Mouse (Mus musculus) hindbrain, embryonic 12.5 days (tissue): Measurements from ENCODE around the gene Trib2. TPM values are rescaled to one million over a fixed set of nuclear protein-coding genes. Genes with fewer than 3 reads are reported as not detected.

ENCODE experiments used
- ATAC-seq: fragments of 200-750 bp; cut with Nextera tagmentation; 2 replicates; pipeline ENCODE4 v1.8.0; 2017; ENCODE audit warnings: moderate TSS enrichment; ENCODE audit not compliant: low FRiP score
- H3K27ac ChIP-seq: fragments of 300-500 bp; sonication (generic); 2 replicates; pipeline ENCODE4 v1.5.1; 2016; ENCODE audit warnings: mild to moderate bottlenecking
- H3K27me3 ChIP-seq: fragments of 300-500 bp; sonication (generic); 2 replicates; pipeline ENCODE4 v1.6.1; 2016; ENCODE audit warnings: mild to moderate bottlenecking
- H3K36me3 ChIP-seq: fragments of 300-500 bp; sonication (generic); 2 replicates; pipeline ENCODE4 v1.6.1; 2016; ENCODE audit warnings: mild to moderate bottlenecking
- H3K4me1 ChIP-seq: fragments of 300-500 bp; sonication (generic); 2 replicates; pipeline ENCODE4 v1.6.1; 2016
- H3K4me2 ChIP-seq: fragments of 300-500 bp; sonication (generic); replicated peaks from 2 replicates; pipeline ENCODE4 v1.6.1; 2016; ENCODE audit warnings: mild to moderate bottlenecking
- H3K4me3 ChIP-seq: fragments of 300-500 bp; sonication (generic); 2 replicates; pipeline ENCODE4 v1.5.1; 2016; ENCODE audit warnings: mild to moderate bottlenecking
- H3K9ac ChIP-seq: fragments of 300-500 bp; sonication (generic); 2 replicates; pipeline ENCODE4 v1.6.1; 2016; ENCODE audit warnings: mild to moderate bottlenecking, moderate library complexity
- H3K9me3 ChIP-seq: fragments of 300-500 bp; sonication (generic); replicated peaks from 2 replicates; pipeline ENCODE4 v1.6.1; 2016; ENCODE audit warnings: mild to moderate bottlenecking
- WGBS: fragments of 180-500 bp; shearing (Covaris S2); methylation state at CpG from one replicate; pipeline ENCODE4 v1.1.7; 2016; 5-methylcytosine and 5-hydroxymethylcytosine counted together
- polyA plus RNA-seq: library from polyadenylated mRNA; unstranded; fragments of >200 nt; fragmentation: Nextera tagmentation; extraction: Ambion mirVana; gene quantifications from 2 replicates; pipeline ENCODE4 v1.2.1, GENCODE M21; 2016

Trib2 gene
- polyA plus RNA-seq, 1 experiment from 2014 or later, result 107 TPM

- no peak overlapping the region for H3K4me2 ChIP-seq
- no peak for ATAC-seq
Measured at GRCm38 (mm10) chr12:15831941-15832673, 15.4 kb upstream of the Trib2 start.

GRCm38 (mm10) chr12:15830750-15831149, 14.0 kb upstream of the Trib2 start:
- WGBS, result 83% methylated on average over 3 of the region's 3 CpGs
- Histone ChIP-seq H3K9me3 (no peaks in the 10 kb centered on the region), H3K27ac (no peak overlapping the region), H3K4me1 (no peaks in the 10 kb centered on the region), H3K9ac (no peak overlapping the region), H3K36me3 (no peaks in the 10 kb centered on the region), H3K4me3 (no peak overlapping the region), H3K27me3 (no peaks in the 10 kb centered on the region), H3K4me2 (no peak overlapping the region)
- no peak for ATAC-seq

More at GRCm38 (mm10) chr12:15831941-15832673, 15.4 kb upstream of the Trib2 start:
- no peak overlapping the region for H3K9ac ChIP-seq
- H3K36me3 ChIP-seq, result no peaks in the 10 kb centered on the region
- no peaks in the 10 kb centered on the region for H3K27me3 ChIP-seq
- H3K4me1 ChIP-seq, result no peaks in the 10 kb centered on the region
- H3K27ac ChIP-seq, result no peak overlapping the region
- H3K4me3 ChIP-seq, result no peak overlapping the region
- 93% methylated on average over 3 of the region's 3 CpGs for whole genome bisulfite sequencing
- H3K9me3 ChIP-seq, result no peaks in the 10 kb centered on the region

- H3K36me3 ChIP-seq, result no peaks in the 10 kb centered on the region
- no peak for ATAC-seq
- 80% methylated on average over 2 of the region's 2 CpGs for WGBS
Measured at GRCm38 (mm10) chr12:15828815-15829398, 12.2 kb upstream of the Trib2 start.

GRCm38 (mm10) chr12:15821019-15821418, 4.3 kb upstream of the Trib2 start:
- H3K9ac ChIP-seq, result no peak overlapping the region
- no peak for ATAC-seq
- no peaks in the 10 kb centered on the region for H3K36me3 ChIP-seq
- H3K27ac ChIP-seq, result no peak overlapping the region
- no peaks in the 10 kb centered on the region for H3K27me3 ChIP-seq
- no peaks in the 10 kb centered on the region for H3K9me3 ChIP-seq
- no peak overlapping the region for H3K4me3 ChIP-seq
- peaks cover 8% of the 10 kb centered on the region; the same call in 1 of the 2 replicates for H3K4me1 ChIP-seq
- H3K4me2 ChIP-seq, result no peak overlapping the region

More at GRCm38 (mm10) chr12:15828815-15829398, 12.2 kb upstream of the Trib2 start:
- Histone ChIP-seq H3K9ac (no peak overlapping the region), H3K27me3 (no peaks in the 10 kb centered on the region), H3K9me3 (no peaks in the 10 kb centered on the region), H3K4me3 (no peak overlapping the region), H3K4me2 (no peak overlapping the region), H3K4me1 (no peaks in the 10 kb centered on the region), H3K27ac (no peak overlapping the region)

GRCm38 (mm10) chr12:15817365-15817764, 643 bp upstream of the Trib2 start:
- Histone ChIP-seq H3K9ac (peak overlapping the region; percentile 94), H3K27ac (peak overlapping the region; percentile 97), H3K4me1 (peaks cover 13% of the 10 kb centered on the region; the same call in 1 of the 2 replicates), H3K36me3 (no peaks in the 10 kb centered on the region), H3K9me3 (no peaks in the 10 kb centered on the region), H3K4me2 (peak overlapping the region; percentile 68), H3K27me3 (no peaks in the 10 kb centered on the region), H3K4me3 (peak overlapping the region; percentile 56)
- peak; percentile 1; the same call in 1 of the 2 replicates for ATAC-seq
- WGBS, result 21% methylated on average over 4 of the region's 4 CpGs

- H3K9me3 ChIP-seq, result no peaks in the 10 kb centered on the region
- H3K4me3 ChIP-seq, result peak overlapping the region; percentile 56
- H3K27me3 ChIP-seq, result no peaks in the 10 kb centered on the region
- peak overlapping the region; percentile 97 for H3K27ac ChIP-seq
- peak overlapping the region; percentile 68 for H3K4me2 ChIP-seq
- H3K9ac ChIP-seq, result peak overlapping the region; percentile 94
- ATAC-seq, result peak; percentile 26
- no peaks in the 10 kb centered on the region for H3K36me3 ChIP-seq
- WGBS, result 0% methylated on average over 23 of the region's 23 CpGs
- peaks cover 24% of the 10 kb centered on the region for H3K4me1 ChIP-seq
Measured at GRCm38 (mm10) chr12:15816254-15816605, 492 bp downstream of the Trib2 start.

- H3K4me2 ChIP-seq, result peak overlapping the region; percentile 68
- WGBS, result under 1% methylated on average over 49 of the region's 49 CpGs
- H3K9me3 ChIP-seq, result no peaks in the 10 kb centered on the region
- H3K27ac ChIP-seq, result peak overlapping the region; percentile 97
- H3K36me3 ChIP-seq, result no peaks in the 10 kb centered on the region
- ATAC-seq, result peak; percentile 39
- peak overlapping the region; percentile 56 for H3K4me3 ChIP-seq
- H3K27me3 ChIP-seq, result no peaks in the 10 kb centered on the region
- H3K4me1 ChIP-seq, result peaks cover 29% of the 10 kb centered on the region
- H3K9ac ChIP-seq, result peak overlapping the region; percentile 94
Measured at GRCm38 (mm10) chr12:15815576-15816253, 1.0 kb downstream of the Trib2 start.

- Histone ChIP-seq H3K9me3 (no peaks in the 10 kb centered on the region), H3K27me3 (no peaks in the 10 kb centered on the region), H3K4me3 (peak overlapping the region; percentile 56), H3K9ac (peak overlapping the region; percentile 94), H3K27ac (peak overlapping the region; percentile 97), H3K4me1 (peaks cover 33% of the 10 kb centered on the region), H3K4me2 (peak overlapping the region; percentile 68), H3K36me3 (no peaks in the 10 kb centered on the region)
- ATAC-seq, result no peak
- under 1% methylated on average over 23 of the region's 23 CpGs for WGBS
Measured at GRCm38 (mm10) chr12:15815170-15815575, 1.5 kb downstream of the Trib2 start.

GRCm38 (mm10) chr12:15814249-15815081, 2.3 kb downstream of the Trib2 start:
- Histone ChIP-seq H3K9me3 (no peaks in the 10 kb centered on the region), H3K4me2 (peak overlapping the region; percentile 68), H3K4me1 (peaks cover 39% of the 10 kb centered on the region), H3K9ac (peak overlapping the region; percentile 94), H3K27me3 (no peaks in the 10 kb centered on the region), H3K4me3 (peak overlapping the region; percentile 56), H3K27ac (peak overlapping the region; percentile 97), H3K36me3 (peaks cover 3% of the 10 kb centered on the region)
- ATAC-seq, result no peak
- WGBS, result under 1% methylated on average over 32 of the region's 32 CpGs

GRCm38 (mm10) chr12:15813819-15814165, 2.9 kb downstream of the Trib2 start:
- Histone ChIP-seq H3K4me2 (peak overlapping the region; percentile 68), H3K27ac (peak overlapping the region; percentile 97), H3K9ac (peak overlapping the region; percentile 94), H3K36me3 (peaks cover 6% of the 10 kb centered on the region), H3K4me1 (peaks cover 42% of the 10 kb centered on the region), H3K4me3 (peak overlapping the region; percentile 56), H3K9me3 (no peaks in the 10 kb centered on the region), H3K27me3 (no peaks in the 10 kb centered on the region)
- ATAC-seq, result no peak
- 9% methylated on average over 5 of the region's 5 CpGs for WGBS

- Histone ChIP-seq H3K27me3 (no peaks in the 10 kb centered on the region), H3K9me3 (no peaks in the 10 kb centered on the region), H3K27ac (peak overlapping the region; percentile 97), H3K9ac (peak overlapping the region; percentile 94), H3K4me1 (peaks cover 45% of the 10 kb centered on the region), H3K36me3 (peaks cover 11% of the 10 kb centered on the region), H3K4me2 (peak overlapping the region; percentile 68), H3K4me3 (peak overlapping the region; percentile 56)
- 11% methylated on average over 12 of the region's 12 CpGs for WGBS
- no peak for ATAC-seq
Measured at GRCm38 (mm10) chr12:15813133-15813818, 3.4 kb downstream of the Trib2 start.
